Mouse (Mus musculus): ENCODE measurements at regions not wholly inside any gene's neighbourhood (a gene's known extent, or its start where the extent isn't known, plus 50 kb on each side); places are given as distances from the start of the nearest gene placed in this dataset.

DNA sequence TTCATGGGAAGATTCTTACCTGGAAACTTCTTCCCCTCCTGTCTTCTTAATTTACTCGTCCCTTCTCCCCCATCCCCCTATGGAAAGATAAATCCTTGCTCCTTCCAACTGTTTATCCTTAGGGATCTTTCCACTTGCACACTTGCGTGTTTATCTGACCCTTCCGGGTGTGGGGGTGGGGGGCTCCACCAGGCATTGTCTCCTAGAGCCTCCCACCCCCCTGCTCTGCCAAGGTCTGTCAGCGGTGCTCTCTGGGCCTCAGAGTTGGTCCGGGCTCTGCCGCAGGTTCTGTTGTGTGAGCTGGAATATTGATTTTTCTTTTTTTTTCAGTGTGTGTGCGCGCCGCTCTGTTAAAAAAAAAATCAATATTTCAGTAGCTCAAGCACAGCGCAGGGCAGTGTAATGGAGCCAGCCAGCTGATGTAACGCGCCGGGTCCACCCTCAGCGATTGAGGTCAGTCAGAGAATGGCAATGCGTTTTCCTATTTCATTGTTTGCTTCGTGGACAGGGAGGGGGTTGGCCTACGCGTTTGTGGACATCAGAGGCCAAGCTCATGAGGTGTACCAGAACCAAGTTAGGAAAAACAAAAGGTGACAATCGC, 160.2 kb upstream of the Nfe2l3 start:
- TF ChIP-seq CTCF (IDR thresholded peaks at IDR 0.05; ENCODE audit: control insufficient read depth, insufficient read depth, low read length) (no peak), POLR2A (IDR thresholded peaks at IDR 0.05; ENCODE audit: borderline replicate concordance, control insufficient read depth, low read depth, low read length) (no peak)

All from bone marrow, adult 2 months (tissue).